Mouse (Mus musculus): ENCODE results near the gene Scgb2b21. TPM values are rescaled to one million over a fixed set of nuclear protein-coding genes. Genes with fewer than 3 reads are reported as not detected.
"Not testable (repeated sequence)": the region's sequence is repeated elsewhere in the genome, so short reads cannot be mapped to it uniquely, and the experiment has no call there.

Gene Scgb2b21
- not detected in 2 replicates for polyA plus RNA-seq (2015; fragmentation: Nextera tagmentation; extraction: Ambion mirVana)

GRCm38 (mm10) chr7:33520358-33520757 is at the start of gene Scgb2b21:
Gene Scgb2b21 (minus strand): TSS chr7:33520458.
- H3K4me2 ChIP-seq (replicated peaks), result no peak within 1 kb of the TSS
- ATAC-seq (ENCODE audit: low FRiP score, low read depth), result no peak
- no peaks in the 10 kb centered on the region for H3K27me3 ChIP-seq
- H3K9me3 ChIP-seq, result peaks cover 56% of the 10 kb centered on the region
- no peak within 1 kb of the TSS for H3K27ac ChIP-seq
- H3K9ac ChIP-seq, result no peak within 1 kb of the TSS
- no peak within 1 kb of the TSS for H3K4me3 ChIP-seq
- no peaks in the 10 kb centered on the region for H3K4me1 ChIP-seq
- H3K36me3 ChIP-seq, result no peaks in the 10 kb centered on the region

- not testable (repeated sequence) for ATAC-seq (ENCODE audit: low FRiP score, low read depth)
- 89% methylated on average over 12 of the region's 12 CpGs for WGBS
These were observed 23.2 kb upstream of the Scgb2b21 start for GRCm38 (mm10) chr7:33543420-33543819.

More at GRCm38 (mm10) chr7:33543420-33543819, 23.2 kb upstream of the Scgb2b21 start:
- not testable (repeated sequence) for H3K27ac ChIP-seq; H3K4me2 ChIP-seq (replicated peaks); H3K9ac ChIP-seq; H3K27me3 ChIP-seq; H3K36me3 ChIP-seq; H3K4me1 ChIP-seq; H3K4me3 ChIP-seq
- peaks cover 28% of the 10 kb centered on the region; the same call in 1 of the 2 replicates for H3K9me3 ChIP-seq

Other genes with a start within 250 kb of the Scgb2b21 start
- not detected in 2 replicates for gene Scgb2b19, start 240.1 kb downstream of the Scgb2b21 start, polyA plus RNA-seq (2015; fragmentation: Nextera tagmentation; extraction: Ambion mirVana)
- gene Scgb1b19, start 233.2 kb downstream of the Scgb2b21 start, polyA plus RNA-seq (2015; fragmentation: Nextera tagmentation; extraction: Ambion mirVana), result not detected in 2 replicates
- not detected in 2 replicates for gene Scgb2b20, start 154.1 kb downstream of the Scgb2b21 start, polyA plus RNA-seq (2015; fragmentation: Nextera tagmentation; extraction: Ambion mirVana)
- not detected in 2 replicates for gene Scgb1b20, start 147.2 kb downstream of the Scgb2b21 start, polyA plus RNA-seq (2015; fragmentation: Nextera tagmentation; extraction: Ambion mirVana)
- not detected in 2 replicates for gene Scgb2b24, start 218.9 kb upstream of the Scgb2b21 start, polyA plus RNA-seq (2015; fragmentation: Nextera tagmentation; extraction: Ambion mirVana)
- gene Scgb1b24, start 223.3 kb upstream of the Scgb2b21 start, polyA plus RNA-seq (2015; fragmentation: Nextera tagmentation; extraction: Ambion mirVana), result not detected in 2 replicates